Comparison of ENCODE assay signal across 8 mouse cellular contexts in genomic region chr5:105500132-105501121, GRCm38 (mm10). TPM values are rescaled to one million over a fixed set of nuclear protein-coding genes. Genes with fewer than 3 reads are reported as not detected.
A peak's percentile ranks its signal among the peaks of the same experiment; 100 is the strongest.
DNase-seq lines count a peak whose midpoint lies in the region; ATAC-seq and TF ChIP-seq lines count a peak whose summit lies in the region.

No protein-coding gene starts in this region.

- no peak overlapping the region for H3K4me3 ChIP-seq in liver, embryonic 14.5 days (ENCODE audit: insufficient read depth in 1 of 2, low read depth in 2 of 2, low read length in 2 of 2)
- H3K4me3 ChIP-seq in hindbrain, embryonic 13.5 days: no peak overlapping the region
- H3K4me3 ChIP-seq in neural tube, embryonic 13.5 days: no peak overlapping the region

- H3K27ac ChIP-seq in liver, embryonic 14.5 days: no peak overlapping the region
- H3K27ac ChIP-seq in hindbrain, embryonic 13.5 days: peak overlapping the region; percentile 14; the same call in 1 of the 2 replicates
- H3K27ac ChIP-seq in neural tube, embryonic 13.5 days (replicated peaks): peak overlapping the region; percentile 14

- DNase-seq in liver, embryonic 14.5 days (ENCODE audit: low read depth in 3 of 3, low spot score in 3 of 3): no peak
- DNase-seq in liver: no peak
- no peak for DNase-seq in layer of hippocampus, adult 18-20 months (ENCODE audit: low spot score in 2 of 2)
- no peak for DNase-seq in testis, postnatal 14 days (ENCODE audit: low spot score)
- no peak for DNase-seq in gastrocnemius, postnatal 25 days

- no peaks in the 10 kb centered on the region for H3K27me3 ChIP-seq in liver, embryonic 14.5 days (ENCODE audit: control insufficient read depth, insufficient read depth, low read length)
- H3K27me3 ChIP-seq in hindbrain, embryonic 13.5 days: 0 out of 2 replicates have a peak, but pooled peaks cover 12% of the 10 kb centered on the region
- no peaks in the 10 kb centered on the region; the same call in none of the 2 replicates for H3K27me3 ChIP-seq in neural tube, embryonic 13.5 days

- no peaks in the 10 kb centered on the region; the same call in 1 of the 2 replicates for H3K9me3 ChIP-seq in liver, embryonic 14.5 days (ENCODE audit: control insufficient read depth, low read length)
- no peaks in the 10 kb centered on the region for H3K9me3 ChIP-seq in hindbrain, embryonic 13.5 days
- no peaks in the 10 kb centered on the region for H3K9me3 ChIP-seq in neural tube, embryonic 13.5 days

- peaks cover 0 to 3% of the 10 kb centered on the region in 2 experiments; a peak in 3 of 4 replicates for H3K4me1 ChIP-seq in liver, embryonic 14.5 days (replicated peaks; ENCODE audit: control insufficient read depth in 2 of 2, insufficient read depth in 2 of 2, low read length in 1 of 2)
- H3K4me1 ChIP-seq in hindbrain, embryonic 13.5 days (replicated peaks): peaks cover 31% of the 10 kb centered on the region
- H3K4me1 ChIP-seq in neural tube, embryonic 13.5 days (replicated peaks): peaks cover 41% of the 10 kb centered on the region

- H3K4me2 ChIP-seq in liver, embryonic 14.5 days (ENCODE audit: low read depth): no peak overlapping the region
- no peak overlapping the region for H3K4me2 ChIP-seq in hindbrain, embryonic 13.5 days
- no peak overlapping the region for H3K4me2 ChIP-seq in neural tube, embryonic 13.5 days

- H3K9ac ChIP-seq in liver, embryonic 14.5 days (replicated peaks): no peak overlapping the region
- 0 out of 2 replicates have a peak overlapping the region, but pooled peaks have one; percentile 19 for H3K9ac ChIP-seq in hindbrain, embryonic 13.5 days
- no peak overlapping the region for H3K9ac ChIP-seq in neural tube, embryonic 13.5 days

- no peak for ATAC-seq in liver, embryonic 14.5 days (ENCODE audit: insufficient read depth)
- peak; percentile 60 for ATAC-seq in activated CD4-positive, CD25-positive, alpha-beta regulatory T cell, adult 4 months
- 0 out of 2 replicates have a peak, but pooled peaks have one; percentile 25 for ATAC-seq in hindbrain, embryonic 13.5 days (ENCODE audit: low FRiP score)
- peak; percentile 34; the same call in 1 of the 2 replicates for ATAC-seq in neural tube, embryonic 13.5 days (ENCODE audit: low read depth)

- H3K36me3 ChIP-seq in liver, embryonic 14.5 days (replicated peaks; ENCODE audit: control insufficient read depth, insufficient read depth, low read depth): no peaks in the 10 kb centered on the region
- H3K36me3 ChIP-seq in hindbrain, embryonic 13.5 days: no peaks in the 10 kb centered on the region
- no peaks in the 10 kb centered on the region for H3K36me3 ChIP-seq in neural tube, embryonic 13.5 days

- WGBS in liver, embryonic 14.5 days (ENCODE audit: insufficient replicate concordance): 54% methylated on average over 12 of the region's 12 CpGs
- 40% methylated on average over 12 of the region's 12 CpGs for WGBS in hindbrain, embryonic 13.5 days
- WGBS in neural tube, embryonic 13.5 days: 44% methylated on average over 12 of the region's 12 CpGs

- TF ChIP-seq EP300 in liver, embryonic 14.5 days (IDR thresholded peaks at IDR 0.05; ENCODE audit: low read depth): no peak

- peak; percentile 36 for TF ChIP-seq CTCF in liver, embryonic 14.5 days (IDR thresholded peaks at IDR 0.05; ENCODE audit: low read depth)

RNA-seq across cellular contexts. Expression of gene Lrrc8c, which starts 18.8 kb away (rescaled TPM):
- polyA plus RNA-seq in liver, embryonic 14.5 days (2012; rRNA removed): 6.2 and 6.5 TPM in 2 replicates
- 18.0 and 22.4 TPM in 2 replicates for polyA plus RNA-seq in liver, embryonic 14.5 days (2014; fragmentation: Nextera tagmentation; extraction: Ambion mirVana)
- polyA plus RNA-seq in activated CD4-positive, CD25-positive, alpha-beta regulatory T cell, adult 4 months (2017; shearing (Covaris generic)): 10 to 100 TPM; 59.7 to 61.9 TPM
- 11.8 and 14.0 TPM in 2 replicates for polyA plus RNA-seq in hindbrain, embryonic 13.5 days (2015; fragmentation: Nextera tagmentation; extraction: Ambion mirVana)
- polyA plus RNA-seq in neural tube, embryonic 13.5 days (2015; fragmentation: Nextera tagmentation; extraction: Ambion mirVana): 10.3 and 15.1 TPM in 2 replicates
- 10 to 100 TPM; 29.8 to 35.1 TPM for total RNA-seq in layer of hippocampus, adult 18-20 months (2021)
- total RNA-seq in gastrocnemius, postnatal 25 days (2021): 1 to 10 TPM; 7.9 to 8.4 TPM
